Mouse (Mus musculus): Measurements from ENCODE around the gene Cadm3.

The Cadm3 gene

GRCm38 (mm10) chr1:173359590-173360290 is 7.8 kb downstream of the Cadm3 start:
- DNase-seq (ENCODE audit: extremely low read depth, low read depth, low spot score), result no peak

GRCm38 (mm10) chr1:173357799-173358198 is 9.7 kb downstream of the Cadm3 start:
- DNase-seq (ENCODE audit: extremely low read depth, low read depth, low spot score), result no peak

- no peak for DNase-seq (ENCODE audit: extremely low read depth, low read depth, low spot score)
These were observed 10.8 kb downstream of the Cadm3 start for GRCm38 (mm10) chr1:173356699-173357098.

- DNase-seq (ENCODE audit: extremely low read depth, low read depth, low spot score), result no peak
These were observed 12.2 kb downstream of the Cadm3 start for GRCm38 (mm10) chr1:173355107-173355846.

GRCm38 (mm10) chr1:173350372-173350957 is 17.0 kb downstream of the Cadm3 start, which contains the start of gene Aim2:
TSS of gene Aim2 (plus strand) at chr1:173350879.
- no peak for DNase-seq (ENCODE audit: extremely low read depth, low read depth, low spot score)

GRCm38 (mm10) chr1:173349946-173350345 is 17.5 kb downstream of the Cadm3 start:
- DNase-seq (ENCODE audit: extremely low read depth, low read depth, low spot score), result no peak

- no peak for DNase-seq (ENCODE audit: extremely low read depth, low read depth, low spot score)
These were observed 18.3 kb downstream of the Cadm3 start for GRCm38 (mm10) chr1:173349192-173349591.

- DNase-seq (ENCODE audit: extremely low read depth, low read depth, low spot score), result no peak
These were observed 19.0 kb downstream of the Cadm3 start for GRCm38 (mm10) chr1:173348527-173348926.

GRCm38 (mm10) chr1:173345112-173345511 is 22.4 kb downstream of the Cadm3 start:
- no peak for DNase-seq (ENCODE audit: extremely low read depth, low read depth, low spot score)

GRCm38 (mm10) chr1:173343934-173344333 is 23.6 kb downstream of the Cadm3 start:
- DNase-seq (ENCODE audit: extremely low read depth, low read depth, low spot score), result no peak

GRCm38 (mm10) chr1:173342425-173342824 is 25.1 kb downstream of the Cadm3 start:
- DNase-seq (ENCODE audit: extremely low read depth, low read depth, low spot score), result no peak

- no peak for DNase-seq (ENCODE audit: extremely low read depth, low read depth, low spot score)
These were observed 28.0 kb downstream of the Cadm3 start for GRCm38 (mm10) chr1:173339543-173339942.

GRCm38 (mm10) chr1:173337008-173337407 is 30.5 kb downstream of the Cadm3 start:
- DNase-seq (ENCODE audit: extremely low read depth, low read depth, low spot score), result no peak

- no peak for DNase-seq (ENCODE audit: extremely low read depth, low read depth, low spot score)
These were observed 31.6 kb downstream of the Cadm3 start for GRCm38 (mm10) chr1:173335903-173336302.

- no peak for DNase-seq (ENCODE audit: extremely low read depth, low read depth, low spot score)
These were observed 33.9 kb downstream of the Cadm3 start, which contains the start of gene Ackr1 for GRCm38 (mm10) chr1:173333312-173334253. TSS of gene Ackr1 (minus strand) at chr1:173333750.

GRCm38 (mm10) chr1:173332418-173332817 is 35.1 kb downstream of the Cadm3 start:
- no peak for DNase-seq (ENCODE audit: extremely low read depth, low read depth, low spot score)

GRCm38 (mm10) chr1:173329743-173330142 is 37.8 kb downstream of the Cadm3 start:
- no peak for DNase-seq (ENCODE audit: extremely low read depth, low read depth, low spot score)

GRCm38 (mm10) chr1:173329185-173329584 is 38.3 kb downstream of the Cadm3 start:
- no peak for DNase-seq (ENCODE audit: extremely low read depth, low read depth, low spot score)

GRCm38 (mm10) chr1:173328446-173328845 is 39.0 kb downstream of the Cadm3 start:
- no peak for DNase-seq (ENCODE audit: extremely low read depth, low read depth, low spot score)

GRCm38 (mm10) chr1:173326552-173326951 is 40.9 kb downstream of the Cadm3 start:
- no peak for DNase-seq (ENCODE audit: extremely low read depth, low read depth, low spot score)

- DNase-seq (ENCODE audit: extremely low read depth, low read depth, low spot score), result no peak
These were observed 42.1 kb downstream of the Cadm3 start for GRCm38 (mm10) chr1:173325395-173325794.

Data from fat pad, adult 2 months (tissue).